Mouse (Mus musculus) E14TG2a.4 (cell line): ENCODE results near the gene Ndufb10.
A peak's percentile ranks its signal among the peaks of the same experiment; 100 is the strongest.
"Not testable (repeated sequence)": the region's sequence is repeated elsewhere in the genome, so short reads cannot be mapped to it uniquely, and the experiment has no call there.

Source experiments
- H3K27me3 ChIP-seq: 2 replicates; pipeline ENCODE4 v1.6.1; 2014; ENCODE audit warnings: low read length, control low read depth; ENCODE audit not compliant: insufficient read depth
- H3K36me3 ChIP-seq: 2 replicates; pipeline ENCODE4 v1.6.1; 2014; ENCODE audit warnings: low read length, control low read depth; ENCODE audit not compliant: insufficient read depth
- H3K4me1 ChIP-seq: replicated peaks from 2 replicates; pipeline ENCODE4 v1.6.1; 2014; ENCODE audit warnings: low read depth, low read length, control low read depth
- H3K4me3 ChIP-seq: replicated peaks from 2 replicates; pipeline ENCODE4 v1.5.1; 2014; ENCODE audit warnings: mild to moderate bottlenecking, low read length
- H3K9me3 ChIP-seq: 2 replicates; pipeline ENCODE4 v1.6.1; 2014; ENCODE audit warnings: low read length, control low read depth
- CTCF ChIP-seq: conservative IDR thresholded peaks from 2 replicates; pipeline ENCODE4 v1.5.1; 2014; ENCODE audit warnings: low read length
- NANOG ChIP-seq: IDR thresholded peaks from 2 replicates; pipeline ENCODE4 v1.6.1; 2014; ENCODE audit warnings: borderline replicate concordance, low read length, mixed read lengths
- POU5F1 ChIP-seq: IDR thresholded peaks from 2 replicates; pipeline ENCODE4 v1.6.1; 2014; ENCODE audit warnings: low read length, borderline replicate concordance

Gene Ndufb10

DNA sequence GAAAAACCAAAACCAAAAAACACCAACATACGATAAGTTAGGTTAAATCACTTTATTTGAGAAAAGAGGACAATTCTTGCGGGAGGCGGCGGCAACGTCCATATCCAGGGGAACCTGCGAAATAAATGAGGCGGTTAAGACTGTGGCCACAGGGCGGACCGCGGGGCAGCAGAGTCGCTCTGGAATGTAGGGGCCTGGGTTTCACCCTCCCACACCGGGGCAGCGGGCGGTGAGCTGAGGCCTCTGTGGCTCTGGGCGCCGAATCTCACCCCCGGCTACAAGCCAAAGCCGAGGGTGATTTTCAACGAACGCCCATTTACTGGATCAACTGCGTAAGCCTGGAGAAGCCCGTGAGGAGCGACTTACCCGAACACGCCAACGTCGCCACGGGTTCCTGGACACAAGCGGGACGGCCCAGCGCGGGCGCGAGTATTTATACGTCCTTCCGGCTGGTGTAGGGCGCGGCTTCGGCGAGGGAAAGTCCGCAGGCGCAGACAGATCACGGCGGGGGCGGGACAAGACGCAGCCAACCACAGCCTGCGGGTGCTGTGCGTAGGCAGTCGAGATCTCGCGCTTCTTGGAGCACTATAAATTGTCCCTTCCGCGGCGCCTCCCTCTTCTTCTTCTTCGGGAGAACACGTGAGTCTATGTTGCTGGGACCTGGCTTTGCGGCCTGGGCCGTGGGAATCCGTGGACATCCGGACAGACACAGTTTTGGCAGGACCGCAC, 4.6 kb downstream of the Ndufb10 start:
- TF ChIP-seq POU5F1 (no peak), CTCF (no peak), NANOG (no peak)
- Histone ChIP-seq H3K27me3 (no peaks in the 10 kb centered on the region), H3K36me3 (peaks cover 63% of the 10 kb centered on the region), H3K4me1 (peaks cover 57% of the 10 kb centered on the region), H3K9me3 (no peaks in the 10 kb centered on the region), H3K4me3 (peak overlapping the region; percentile 93)

DNA sequence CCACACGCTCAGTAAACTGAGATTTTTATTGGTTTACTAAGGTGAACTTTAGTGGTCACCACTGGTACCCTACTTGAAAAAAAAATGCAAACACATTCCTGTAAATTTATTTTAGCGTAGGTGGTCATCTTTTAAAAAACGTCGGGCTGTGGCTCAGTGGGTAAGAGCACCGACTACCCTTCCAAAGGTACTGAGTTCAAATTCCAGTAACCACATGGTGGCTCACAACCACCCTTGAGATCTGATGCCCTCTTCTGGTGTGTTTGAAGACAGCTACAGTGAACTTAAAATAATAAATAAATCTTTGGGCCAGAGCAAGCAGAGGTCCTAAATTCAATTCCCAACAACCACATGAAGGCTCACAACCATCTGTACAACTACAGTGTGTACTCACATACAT, 5.3 kb downstream of the Ndufb10 start:
- Histone ChIP-seq H3K4me3 (peak overlapping the region; percentile 93), H3K36me3 (peaks cover 63% of the 10 kb centered on the region), H3K4me1 (peaks cover 54% of the 10 kb centered on the region)
- not testable (repeated sequence) for H3K27me3 ChIP-seq, H3K9me3 ChIP-seq

GRCm38 (mm10) chr17:24717943-24718342, 6.3 kb downstream of the Ndufb10 start, which contains the start of the genes Rnf151 and Rps2:
Gene Rnf151, minus strand, starts transcription at chr17:24718063.
Gene Rps2, plus strand, starts transcription at chr17:24718116.
- Histone ChIP-seq H3K36me3 (peaks cover 63% of the 10 kb centered on the region), H3K9me3 (no peaks in the 10 kb centered on the region), H3K27me3 (no peaks in the 10 kb centered on the region), H3K4me1 (peaks cover 46% of the 10 kb centered on the region), H3K4me3 (peak within 1 kb of the TSS; percentile 93)
- TF ChIP-seq POU5F1 (no peak), NANOG (no peak), CTCF (no peak)

DNA sequence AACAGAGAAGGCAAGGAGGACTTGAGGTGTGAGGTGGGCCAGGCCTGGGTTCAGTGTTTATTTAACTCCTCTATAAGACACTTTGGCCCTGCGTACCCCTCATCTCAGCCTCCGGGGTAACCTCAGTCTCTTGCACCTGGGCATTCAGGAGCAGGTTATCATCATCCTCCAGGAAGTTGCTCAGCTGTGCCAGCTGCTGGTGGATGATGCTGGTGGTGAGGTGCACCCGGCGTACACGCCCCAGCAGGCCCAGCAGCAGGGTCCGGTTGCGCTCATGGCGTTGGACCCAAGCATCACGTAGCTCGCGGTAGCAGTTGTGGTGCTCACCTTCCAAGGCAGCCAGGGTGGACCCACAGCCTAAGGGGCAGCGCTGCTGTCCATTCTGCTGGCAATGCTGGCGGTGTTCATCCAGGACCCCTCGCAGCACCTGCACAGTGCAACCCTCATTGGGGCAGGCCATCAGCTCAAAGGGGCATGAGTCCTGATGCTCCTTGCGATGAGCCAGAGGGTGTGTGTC, 8.1 kb downstream of the Ndufb10 start:
- peaks cover 29% of the 10 kb centered on the region for H3K4me1 ChIP-seq

DNA sequence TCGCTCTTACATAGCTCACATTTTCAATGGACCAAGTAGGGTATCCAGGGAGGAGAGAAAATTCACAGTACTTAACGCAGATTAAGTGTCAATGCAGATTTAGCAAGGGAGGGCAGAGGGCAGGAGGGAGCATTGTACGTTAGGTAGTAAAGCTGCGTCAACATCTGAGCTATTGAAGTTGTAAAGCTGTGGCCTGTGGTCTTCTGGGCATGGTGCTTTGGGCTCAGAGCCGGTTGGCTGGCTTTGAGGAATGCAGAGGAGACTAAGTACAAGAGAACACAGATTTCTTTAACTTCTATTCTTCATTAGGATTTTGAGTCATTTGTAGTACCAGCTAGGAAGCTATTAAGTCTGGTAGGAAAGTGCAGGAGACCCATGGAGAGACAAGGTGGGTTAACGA, 8.7 kb downstream of the Ndufb10 start:
- no peaks in the 10 kb centered on the region for H3K9me3 ChIP-seq
- no peaks in the 10 kb centered on the region for H3K27me3 ChIP-seq
- peaks cover 42% of the 10 kb centered on the region for H3K36me3 ChIP-seq
- H3K4me1 ChIP-seq = peaks cover 29% of the 10 kb centered on the region
- H3K4me3 ChIP-seq = no peak overlapping the region
- TF ChIP-seq NANOG = no peak
- no peak for TF ChIP-seq CTCF
- no peak for TF ChIP-seq POU5F1

More for the DNA sequence above, 8.1 kb downstream of the Ndufb10 start:
- Histone ChIP-seq H3K27me3 (no peaks in the 10 kb centered on the region), H3K36me3 (peaks cover 48% of the 10 kb centered on the region), H3K4me3 (no peak overlapping the region), H3K9me3 (no peaks in the 10 kb centered on the region)
- TF ChIP-seq NANOG = no peak

- Histone ChIP-seq H3K27me3 (no peaks in the 10 kb centered on the region), H3K9me3 (no peaks in the 10 kb centered on the region), H3K4me1 (peaks cover 27% of the 10 kb centered on the region), H3K4me3 (no peak overlapping the region), H3K36me3 (peaks cover 26% of the 10 kb centered on the region)
- TF ChIP-seq NANOG (no peak), POU5F1 (no peak), CTCF (no peak)
Observed at GRCm38 (mm10) chr17:24708646-24709045, 15.6 kb downstream of the Ndufb10 start.

DNA sequence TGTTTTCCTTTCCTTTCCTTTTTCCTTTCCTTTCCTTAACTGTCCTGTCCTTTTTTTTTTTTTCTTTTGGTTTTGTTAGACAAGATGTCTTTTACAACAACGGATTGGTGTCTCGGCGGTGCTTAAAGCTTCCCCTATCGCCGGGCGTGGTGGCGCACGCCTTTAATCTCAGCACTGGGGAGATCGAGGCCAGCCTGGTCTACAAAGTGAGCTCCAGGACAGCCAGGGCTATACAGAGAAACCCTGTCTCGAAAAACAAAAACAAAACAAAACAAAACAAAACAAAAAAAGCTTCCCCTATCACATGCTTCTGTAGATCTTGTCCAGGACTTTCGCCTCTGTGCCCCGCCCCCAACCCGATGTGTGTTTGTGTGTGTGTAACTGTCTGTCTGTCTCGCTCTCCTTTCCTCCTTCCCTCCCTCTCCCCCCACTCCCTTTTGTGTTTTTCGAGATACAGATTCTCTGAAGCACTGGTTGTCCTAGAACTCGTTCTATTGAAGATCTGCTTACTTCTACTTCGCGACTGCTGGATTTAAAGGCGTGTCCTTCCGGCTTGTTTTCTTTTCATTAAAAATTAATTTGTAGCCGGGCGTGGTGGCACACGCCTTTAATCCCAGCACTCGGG, 16.4 kb downstream of the Ndufb10 start:
- peak overlapping the region; percentile 98 for H3K4me3 ChIP-seq
- no peaks in the 10 kb centered on the region for H3K9me3 ChIP-seq
- H3K27me3 ChIP-seq = no peaks in the 10 kb centered on the region
- H3K4me1 ChIP-seq = peaks cover 29% of the 10 kb centered on the region
- H3K36me3 ChIP-seq = peaks cover 31% of the 10 kb centered on the region
- TF ChIP-seq CTCF = no peak
- TF ChIP-seq NANOG = no peak
- no peak for TF ChIP-seq POU5F1

- no peaks in the 10 kb centered on the region for H3K9me3 ChIP-seq
- peak within 1 kb of the TSS; percentile 98 for H3K4me3 ChIP-seq
- TF ChIP-seq NANOG (no peak), POU5F1 (no peak), CTCF (no peak)
- H3K4me1 ChIP-seq = peaks cover 34% of the 10 kb centered on the region
- H3K36me3 ChIP-seq = peaks cover 38% of the 10 kb centered on the region
- no peaks in the 10 kb centered on the region for H3K27me3 ChIP-seq
Observed at GRCm38 (mm10) chr17:24706982-24707800, 17.1 kb downstream of the Ndufb10 start, which contains the start of gene Tbl3. Gene Tbl3, minus strand, starts transcription at chr17:24707660.
